Mouse (Mus musculus) heart, embryonic 11.5 days (tissue): Measurements from ENCODE around the gene Gm13272. TPM values are rescaled to one million over a fixed set of nuclear protein-coding genes. Genes with fewer than 3 reads are reported as not detected.
A peak's percentile ranks its signal among the peaks of the same experiment; 100 is the strongest.
"Not testable (repeated sequence)": the region's sequence is repeated elsewhere in the genome, so short reads cannot be mapped to it uniquely, and the experiment has no call there.

Source experiments
- ATAC-seq: fragments of 200-750 bp; cut with Nextera tagmentation; replicated peaks from 2 replicates; pipeline ENCODE4 v1.8.0; 2017; ENCODE audit warnings: moderate library complexity; ENCODE audit not compliant: insufficient number of reproducible peaks, low FRiP score, low TSS enrichment
- H3K27ac ChIP-seq: fragments of 300-500 bp; sonication (generic); 2 replicates; pipeline ENCODE4 v1.5.1; 2014; ENCODE audit warnings: mild to moderate bottlenecking, low read depth, low read length
- H3K27me3 ChIP-seq: fragments of 300-500 bp; sonication (generic); 2 replicates; pipeline ENCODE4 v1.6.1; 2014; ENCODE audit warnings: mild to moderate bottlenecking, low read length, mixed read lengths; ENCODE audit not compliant: control insufficient read depth, insufficient read depth
- H3K36me3 ChIP-seq: fragments of 300-500 bp; sonication (generic); 2 replicates; pipeline ENCODE4 v1.6.1; 2014; ENCODE audit warnings: mild to moderate bottlenecking, low read length, moderate library complexity, mixed read lengths; ENCODE audit not compliant: control insufficient read depth, insufficient read depth
- H3K4me1 ChIP-seq: fragments of 300-500 bp; sonication (generic); 2 replicates; pipeline ENCODE4 v1.6.1; 2014; ENCODE audit warnings: low read length; ENCODE audit not compliant: control insufficient read depth, insufficient read depth
- H3K4me2 ChIP-seq: fragments of 300-500 bp; sonication (generic); 2 replicates; pipeline ENCODE4 v1.6.1; 2014; ENCODE audit warnings: mild to moderate bottlenecking, moderate library complexity
- H3K4me3 ChIP-seq: fragments of 300-500 bp; sonication (generic); 2 replicates; pipeline ENCODE4 v1.5.1; 2014; ENCODE audit warnings: low read depth, low read length
- H3K9ac ChIP-seq: fragments of 300-500 bp; sonication (generic); 2 replicates; pipeline ENCODE4 v1.6.1; 2014; ENCODE audit warnings: mild to moderate bottlenecking, low read depth, low read length, moderate library complexity
- H3K9me3 ChIP-seq: fragments of 300-500 bp; sonication (generic); replicated peaks from 2 replicates; pipeline ENCODE4 v1.6.1; 2016; ENCODE audit warnings: low read length; ENCODE audit not compliant: control insufficient read depth
- WGBS: fragments of 180-500 bp; shearing (Covaris S2); extraction: QIAGEN DNeasy Blood & Tissue Kit; methylation state at CpG from one replicate; pipeline ENCODE4 v1.1.7; 2014; ENCODE audit not compliant: insufficient replicate concordance; 5-methylcytosine and 5-hydroxymethylcytosine counted together
- polyA plus RNA-seq: library from polyadenylated mRNA; unstranded; fragments of >200 nt; fragmentation: Nextera tagmentation; extraction: Ambion mirVana; gene quantifications from 2 replicates; pipeline ENCODE4 v1.2.1, GENCODE M21; 2014

The Gm13272 gene
- polyA plus RNA-seq, 1 experiment from 2014 or later, result not detected

DNA sequence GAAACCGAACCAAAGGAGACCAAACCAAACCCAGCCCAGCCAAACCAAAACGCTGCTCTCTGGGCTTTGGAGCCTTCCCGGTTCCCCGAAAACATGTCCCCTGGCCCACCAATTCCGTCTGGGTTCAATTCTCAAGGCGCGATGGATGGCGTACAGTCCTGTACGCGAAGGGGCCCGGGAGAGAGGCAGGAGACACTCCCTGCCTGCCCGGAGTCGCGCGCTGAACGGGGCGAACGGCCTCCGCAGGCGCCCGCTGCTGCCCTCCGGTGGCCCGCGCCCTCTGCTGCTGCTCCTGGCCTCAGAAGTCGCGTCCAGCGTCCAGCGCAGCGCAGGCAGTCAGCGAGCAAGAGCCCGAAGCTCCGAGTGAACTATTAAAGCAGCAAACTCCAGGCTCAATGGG, 6.1 kb upstream of the Gm13272 start, which contains the start of gene Gm13290:
Gm13290 (plus strand) TSS at position 301 of the 400 bp plus-strand sequence.
- not testable (repeated sequence) for H3K4me3 ChIP-seq, H3K4me1 ChIP-seq, H3K27me3 ChIP-seq, H3K4me2 ChIP-seq, ATAC-seq, H3K27ac ChIP-seq, H3K36me3 ChIP-seq, H3K9me3 ChIP-seq, H3K9ac ChIP-seq
- WGBS, result no CpG with 5 or more reads among the region's 32 CpGs

DNA sequence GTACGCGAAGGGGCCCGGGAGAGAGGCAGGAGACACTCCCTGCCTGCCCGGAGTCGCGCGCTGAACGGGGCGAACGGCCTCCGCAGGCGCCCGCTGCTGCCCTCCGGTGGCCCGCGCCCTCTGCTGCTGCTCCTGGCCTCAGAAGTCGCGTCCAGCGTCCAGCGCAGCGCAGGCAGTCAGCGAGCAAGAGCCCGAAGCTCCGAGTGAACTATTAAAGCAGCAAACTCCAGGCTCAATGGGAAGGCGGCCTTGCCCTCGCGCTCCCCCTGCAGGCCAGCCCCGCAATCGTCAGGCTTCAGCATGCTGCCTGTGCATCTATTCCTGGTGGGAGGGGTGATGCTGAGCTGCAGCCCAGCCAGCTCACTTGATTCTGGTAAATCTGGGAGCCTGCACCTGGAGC, 3.0 kb upstream of the Gm13272 start, which contains the start of gene Gm13289:
Gm13289 (plus strand) TSS at position 301 of the 400 bp plus-strand sequence.
- not testable (repeated sequence) for H3K4me3 ChIP-seq, H3K4me1 ChIP-seq, H3K4me2 ChIP-seq, H3K27ac ChIP-seq, H3K27me3 ChIP-seq, H3K36me3 ChIP-seq, H3K9me3 ChIP-seq, ATAC-seq, H3K9ac ChIP-seq
- no CpG with 5 or more reads among the region's 29 CpGs for WGBS

DNA sequence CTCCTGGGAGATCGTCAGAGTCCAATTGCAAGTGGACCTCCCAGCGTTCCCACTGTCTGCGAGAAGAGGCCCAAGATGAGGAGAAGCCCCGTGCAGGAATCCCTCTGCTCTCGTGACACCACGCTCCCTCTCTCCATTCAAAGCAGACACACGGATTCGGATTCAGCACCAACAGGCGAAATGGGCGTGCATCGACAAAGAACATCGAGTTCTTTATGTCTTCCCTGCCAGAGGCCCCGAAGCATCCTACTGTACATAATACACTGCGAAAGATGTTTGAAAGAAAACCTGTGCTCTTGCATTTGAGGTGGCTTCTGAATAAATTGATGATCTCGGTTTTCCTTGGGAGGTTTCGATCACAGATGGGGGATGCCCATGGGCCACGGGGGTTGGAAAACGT, 670 bp downstream of the Gm13272 start:
- not testable (repeated sequence) for H3K27ac ChIP-seq, H3K4me1 ChIP-seq, H3K4me2 ChIP-seq, H3K9ac ChIP-seq, ATAC-seq, H3K36me3 ChIP-seq, H3K9me3 ChIP-seq, H3K4me3 ChIP-seq, H3K27me3 ChIP-seq
- 33% methylated on average over 15 of the region's 18 CpGs for WGBS

DNA sequence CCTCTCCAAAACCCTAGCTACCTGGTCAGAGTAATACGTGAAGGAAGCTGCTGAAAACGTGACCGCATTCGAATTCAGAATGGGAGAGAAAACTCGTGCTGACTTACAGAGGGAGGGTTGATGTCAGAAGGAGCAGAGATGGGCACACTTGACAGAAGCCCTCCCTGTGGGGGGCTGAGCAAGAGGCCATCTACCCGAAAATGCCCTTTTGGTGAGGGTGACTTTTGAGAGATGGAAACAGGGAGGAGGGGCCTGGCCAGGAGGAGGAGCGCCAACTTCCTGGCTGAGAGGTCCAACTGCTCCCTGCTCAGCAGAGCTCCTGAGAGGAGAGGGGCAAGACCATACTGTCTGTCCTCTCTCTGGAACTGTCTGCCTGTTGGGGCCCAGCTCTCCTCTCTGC, 2.2 kb downstream of the Gm13272 start, which contains the start of gene Ifnz:
Ifnz (plus strand) TSS at position 301 of the 400 bp plus-strand sequence.
- H3K9ac ChIP-seq, H3K27me3 ChIP-seq, ATAC-seq, H3K27ac ChIP-seq, H3K4me3 ChIP-seq, H3K36me3 ChIP-seq, H3K4me1 ChIP-seq, H3K9me3 ChIP-seq: not testable (repeated sequence)
- WGBS, result 10% methylated on average over 3 of the region's 7 CpGs
- H3K4me2 ChIP-seq, result peak within 1 kb of the TSS; percentile 49

DNA sequence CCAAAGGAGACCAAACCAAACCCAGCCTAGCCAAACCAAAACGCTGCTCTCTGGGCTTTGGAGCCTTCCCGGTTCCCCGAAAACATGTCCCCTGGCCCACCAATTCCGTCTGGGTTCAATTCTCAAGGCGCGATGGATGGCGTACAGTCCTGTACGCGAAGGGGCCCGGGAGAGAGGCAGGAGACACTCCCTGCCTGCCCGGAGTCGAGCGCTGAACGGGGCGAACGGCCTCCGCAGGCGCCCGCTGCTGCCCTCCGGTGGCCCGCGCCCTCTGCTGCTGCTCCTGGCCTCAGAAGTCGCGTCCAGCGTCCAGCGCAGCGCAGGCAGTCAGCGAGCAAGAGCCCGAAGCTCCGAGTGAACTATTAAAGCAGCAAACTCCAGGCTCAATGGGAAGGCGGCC, 2.7 kb downstream of the Gm13272 start:
- not testable (repeated sequence) for H3K36me3 ChIP-seq, H3K27me3 ChIP-seq, ATAC-seq, H3K9me3 ChIP-seq, H3K4me1 ChIP-seq, H3K9ac ChIP-seq, H3K27ac ChIP-seq, H3K4me3 ChIP-seq
- WGBS, result 0% methylated on average over 3 of the region's 31 CpGs
- peak overlapping the region; percentile 49 for H3K4me2 ChIP-seq

DNA sequence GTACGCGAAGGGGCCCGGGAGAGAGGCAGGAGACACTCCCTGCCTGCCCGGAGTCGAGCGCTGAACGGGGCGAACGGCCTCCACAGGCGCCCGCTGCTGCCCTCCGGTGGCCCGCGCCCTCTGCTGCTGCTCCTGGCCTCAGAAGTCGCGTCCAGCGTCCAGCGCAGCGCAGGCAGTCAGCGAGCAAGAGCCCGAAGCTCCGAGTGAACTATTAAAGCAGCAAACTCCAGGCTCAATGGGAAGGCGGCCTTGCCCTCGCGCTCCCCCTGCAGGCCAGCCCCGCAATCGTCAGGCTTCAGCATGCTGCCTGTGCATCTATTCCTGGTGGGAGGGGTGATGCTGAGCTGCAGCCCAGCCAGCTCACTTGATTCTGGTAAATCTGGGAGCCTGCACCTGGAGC, 5.8 kb downstream of the Gm13272 start, which contains the start of gene Gm13276:
Gm13276 (plus strand) TSS at position 301 of the 400 bp plus-strand sequence.
- H3K4me2 ChIP-seq, H3K4me3 ChIP-seq, H3K27ac ChIP-seq, H3K9me3 ChIP-seq, H3K27me3 ChIP-seq, H3K4me1 ChIP-seq, ATAC-seq, H3K9ac ChIP-seq, H3K36me3 ChIP-seq: not testable (repeated sequence)
- WGBS, result no CpG with 5 or more reads among the region's 27 CpGs

DNA sequence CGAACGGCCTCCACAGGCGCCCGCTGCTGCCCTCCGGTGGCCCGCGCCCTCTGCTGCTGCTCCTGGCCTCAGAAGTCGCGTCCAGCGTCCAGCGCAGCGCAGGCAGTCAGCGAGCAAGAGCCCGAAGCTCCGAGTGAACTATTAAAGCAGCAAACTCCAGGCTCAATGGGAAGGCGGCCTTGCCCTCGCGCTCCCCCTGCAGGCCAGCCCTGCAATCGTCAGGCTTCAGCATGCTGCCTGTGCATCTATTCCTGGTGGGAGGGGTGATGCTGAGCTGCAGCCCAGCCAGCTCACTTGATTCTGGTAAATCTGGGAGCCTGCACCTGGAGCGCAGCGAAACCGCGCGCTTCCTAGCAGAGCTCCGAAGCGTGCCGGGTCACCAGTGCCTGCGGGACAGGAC, 8.8 kb downstream of the Gm13272 start, which contains the start of gene Gm13277:
Gm13277 (plus strand) TSS at position 231 of the 400 bp plus-strand sequence.
- H3K27me3 ChIP-seq, H3K27ac ChIP-seq, H3K4me3 ChIP-seq, ATAC-seq, H3K4me1 ChIP-seq, H3K9me3 ChIP-seq, H3K36me3 ChIP-seq, H3K4me2 ChIP-seq, H3K9ac ChIP-seq: not testable (repeated sequence)
- WGBS, result 0% methylated on average over 3 of the region's 28 CpGs

DNA sequence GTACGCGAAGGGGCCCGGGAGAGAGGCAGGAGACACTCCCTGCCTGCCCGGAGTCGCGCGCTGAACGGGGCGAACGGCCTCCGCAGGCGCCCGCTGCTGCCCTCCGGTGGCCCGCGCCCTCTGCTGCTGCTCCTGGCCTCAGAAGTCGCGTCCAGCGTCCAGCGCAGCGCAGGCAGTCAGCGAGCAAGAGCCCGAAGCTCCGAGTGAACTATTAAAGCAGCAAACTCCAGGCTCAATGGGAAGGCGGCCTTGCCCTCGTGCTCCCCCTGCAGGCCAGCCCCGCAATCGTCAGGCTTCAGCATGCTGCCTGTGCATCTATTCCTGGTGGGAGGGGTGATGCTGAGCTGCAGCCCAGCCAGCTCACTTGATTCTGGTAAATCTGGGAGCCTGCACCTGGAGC, 11.6 kb downstream of the Gm13272 start, which contains the start of gene Gm13278:
Gm13278 (plus strand) TSS at position 301 of the 400 bp plus-strand sequence.
- not testable (repeated sequence) for H3K4me2 ChIP-seq, H3K36me3 ChIP-seq, H3K9ac ChIP-seq, H3K4me1 ChIP-seq, H3K9me3 ChIP-seq, ATAC-seq, H3K27ac ChIP-seq, H3K4me3 ChIP-seq, H3K27me3 ChIP-seq
- no CpG with 5 or more reads among the region's 28 CpGs for WGBS

DNA sequence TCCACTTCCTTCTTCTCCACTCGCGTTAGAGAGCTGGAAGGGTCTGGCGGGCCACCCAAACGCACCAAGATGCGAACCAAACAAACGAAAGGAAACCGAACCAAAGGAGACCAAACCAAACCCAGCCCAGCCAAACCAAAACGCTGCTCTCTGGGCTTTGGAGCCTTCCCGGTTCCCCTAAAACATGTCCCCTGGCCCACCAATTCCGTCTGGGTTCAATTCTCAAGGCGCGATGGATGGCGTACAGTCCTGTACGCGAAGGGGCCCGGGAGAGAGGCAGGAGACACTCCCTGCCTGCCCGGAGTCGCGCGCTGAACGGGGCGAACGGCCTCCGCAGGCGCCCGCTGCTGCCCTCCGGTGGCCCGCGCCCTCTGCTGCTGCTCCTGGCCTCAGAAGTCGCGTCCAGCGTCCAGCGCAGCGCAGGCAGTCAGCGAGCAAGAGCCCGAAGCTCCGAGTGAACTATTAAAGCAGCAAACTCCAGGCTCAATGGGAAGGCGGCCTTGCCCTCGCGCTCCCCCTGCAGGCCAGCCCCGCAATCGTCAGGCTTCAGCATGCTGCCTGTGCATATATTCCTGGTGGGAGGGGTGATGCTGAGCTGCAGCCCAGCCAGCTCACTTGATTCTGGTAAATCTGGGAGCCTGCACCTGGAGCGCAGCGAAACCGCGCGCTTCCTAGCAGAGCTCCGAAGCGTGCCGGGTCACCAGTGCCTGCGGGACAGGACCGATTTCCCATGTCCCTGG, 14.5 kb downstream of the Gm13272 start, which contains the start of gene Gm13275:
Gm13275 (plus strand) TSS at position 552 of the 740 bp plus-strand sequence.
- not testable (repeated sequence) for H3K36me3 ChIP-seq, H3K4me2 ChIP-seq, H3K9ac ChIP-seq, H3K4me1 ChIP-seq, H3K9me3 ChIP-seq, H3K27me3 ChIP-seq, H3K4me3 ChIP-seq, H3K27ac ChIP-seq, ATAC-seq
- 0% methylated on average over 11 of the region's 52 CpGs for WGBS
